Mouse (Mus musculus) CH12.LX (cell line): ENCODE measurements around the gene Gatad2a. TPM values are rescaled to one million over a fixed set of nuclear protein-coding genes. Genes with fewer than 3 reads are reported as not detected.

Experiments
- DNase-seq: peaks from one replicate; pipeline ENCODE4 v3.0.0-alpha.2; 2013; ENCODE audit errors: extremely low read depth
- H3K27ac ChIP-seq: 2 replicates; pipeline ENCODE4 v1.5.1; 2012; ENCODE audit warnings: low read depth, mild to moderate bottlenecking, control low read depth, moderate library complexity; ENCODE audit not compliant: insufficient read depth
- H3K27me3 ChIP-seq: replicated peaks from 2 replicates; pipeline ENCODE3; 2012; ENCODE audit warnings: inconsistent platforms
- H3K36me3 ChIP-seq, 2 experiments: replicated peaks in 1 of 2; 2 replicates each; pipeline versions ENCODE3 to v1.6.1; 2012; ENCODE audit warnings: inconsistent platforms in 1 of 2, low read length in 1 of 2, mild to moderate bottlenecking in 1 of 2, mixed read lengths in 1 of 2, moderate library complexity in 1 of 2; ENCODE audit not compliant: control insufficient read depth in 1 of 2, insufficient read depth in 1 of 2
- H3K4me1 ChIP-seq, 2 experiments: 2 replicates each; pipeline ENCODE4 v1.6.1; 2012; ENCODE audit warnings: inconsistent platforms in 1 of 2, moderate library complexity in 1 of 2; ENCODE audit not compliant: insufficient read depth in 2 of 2, control insufficient read depth in 1 of 2
- H3K4me2 ChIP-seq: 2 replicates; pipeline ENCODE4 v1.6.1; 2012; ENCODE audit warnings: low read depth, mild to moderate bottlenecking, control low read depth; ENCODE audit not compliant: poor library complexity, insufficient read depth, severe bottlenecking
- H3K4me3 ChIP-seq, 3 experiments: fragments of 150-350 bp in 1 of 3; sonication (generic) in 1 of 3; replicated peaks in 1 of 3; 2 replicates each; pipeline versions ENCODE3 to v1.5.1; 2011 to 2012; ENCODE audit warnings: low read depth in 2 of 3, low read length in 2 of 3, mild to moderate bottlenecking in 2 of 3, moderate library complexity in 2 of 3, control low read depth in 1 of 3, improper control_type of control experiment in 1 of 3, inconsistent platforms in 1 of 3, mixed read lengths in 1 of 3; ENCODE audit not compliant: poor library complexity in 1 of 3
- H3K79me2 ChIP-seq: replicated peaks from 2 replicates; pipeline ENCODE4 v1.6.1; 2012; ENCODE audit warnings: mild to moderate bottlenecking, moderate library complexity; ENCODE audit not compliant: control insufficient read depth, poor library complexity, insufficient read depth, severe bottlenecking; ENCODE audit errors: extremely low read depth
- H3K9ac ChIP-seq: 2 replicates; pipeline ENCODE4 v1.6.1; 2012; ENCODE audit warnings: low read depth, mild to moderate bottlenecking, control low read depth, moderate library complexity; ENCODE audit not compliant: insufficient read depth
- H3K9me3 ChIP-seq: replicated peaks from 2 replicates; pipeline ENCODE3; 2012; ENCODE audit warnings: low read length, inconsistent platforms, mixed read lengths
- BHLHE40 ChIP-seq: IDR thresholded peaks from 2 replicates; pipeline ENCODE4 v1.6.1; 2011; ENCODE audit warnings: mild to moderate bottlenecking, low read depth, low read length, improper control_type of control experiment
- CHD2 ChIP-seq: IDR thresholded peaks from 2 replicates; pipeline ENCODE4 v1.6.1; 2011; ENCODE audit warnings: low read length, improper control_type of control experiment
- CTCF ChIP-seq, 2 experiments: IDR thresholded peaks in 1 of 2; conservative IDR thresholded peaks in 1 of 2; 2 replicates each; pipeline ENCODE4 v1.5.1; 2011 to 2012; ENCODE audit warnings: low read depth in 2 of 2, low read length in 2 of 2, improper control_type of control experiment in 1 of 2, inconsistent platforms in 1 of 2, mild to moderate bottlenecking in 1 of 2, moderate library complexity in 1 of 2
- E2F4 ChIP-seq: IDR thresholded peaks from 2 replicates; pipeline ENCODE4 v1.6.1; 2011; ENCODE audit warnings: low read depth, low read length, improper control_type of control experiment; ENCODE audit not compliant: insufficient replicate concordance
- ELF1 ChIP-seq: IDR thresholded peaks from 2 replicates; pipeline ENCODE4 v1.6.1; 2014; ENCODE audit warnings: low read depth, mild to moderate bottlenecking, inconsistent platforms, low read length, improper control_type of control experiment
- ETS1 ChIP-seq: conservative IDR thresholded peaks from 2 replicates; pipeline ENCODE4 v1.6.1; 2012; ENCODE audit warnings: low read depth, mild to moderate bottlenecking, inconsistent platforms, low read length, improper control_type of control experiment, moderate library complexity
- GABPA ChIP-seq: IDR thresholded peaks from 2 replicates; pipeline ENCODE4 v1.6.1; 2012; ENCODE audit warnings: low read depth, low read length, improper control_type of control experiment, inconsistent platforms; ENCODE audit not compliant: insufficient replicate concordance
- HCFC1 ChIP-seq: IDR thresholded peaks from 2 replicates; pipeline ENCODE4 v1.6.1; 2012; ENCODE audit warnings: low read depth, mild to moderate bottlenecking, inconsistent platforms, low read length, improper control_type of control experiment
- JUN ChIP-seq: IDR thresholded peaks from 2 replicates; pipeline ENCODE4 v1.6.1; 2011; ENCODE audit warnings: low read depth, mild to moderate bottlenecking, low read length, improper control_type of control experiment, moderate library complexity; ENCODE audit not compliant: insufficient read depth
- MAX ChIP-seq: IDR thresholded peaks from 2 replicates; pipeline ENCODE4 v1.6.1; 2011; ENCODE audit warnings: low read length, improper control_type of control experiment
- MAZ ChIP-seq: IDR thresholded peaks from 2 replicates; pipeline ENCODE4 v1.6.1; 2012; ENCODE audit warnings: low read depth, mild to moderate bottlenecking, inconsistent platforms, low read length, improper control_type of control experiment, moderate library complexity
- MEF2A ChIP-seq: IDR thresholded peaks from 2 replicates; pipeline ENCODE4 v1.6.1; 2014; ENCODE audit warnings: low read depth, mild to moderate bottlenecking, inconsistent platforms, low read length, improper control_type of control experiment, borderline replicate concordance
- MXI1 ChIP-seq: IDR thresholded peaks from 2 replicates; pipeline ENCODE4 v1.6.1; 2011; ENCODE audit warnings: mild to moderate bottlenecking, low read depth, low read length, improper control_type of control experiment
- MYC ChIP-seq: IDR thresholded peaks from 2 replicates; pipeline ENCODE4 v1.6.1; 2011; ENCODE audit warnings: low read depth, mild to moderate bottlenecking, improper control_type of control experiment, low read length
- NRF1 ChIP-seq: IDR thresholded peaks from 2 replicates; pipeline ENCODE4 v1.6.1; 2014; ENCODE audit warnings: low read depth, mild to moderate bottlenecking, inconsistent platforms, low read length, improper control_type of control experiment, moderate library complexity
- PAX5 ChIP-seq: IDR thresholded peaks from 2 replicates; pipeline ENCODE4 v1.6.1; 2012; ENCODE audit warnings: low read length, inconsistent platforms, mixed read lengths
- POLR2AphosphoS2 ChIP-seq: IDR thresholded peaks from 2 replicates; pipeline ENCODE4 v1.6.1; 2011; ENCODE audit warnings: low read depth, low read length, improper control_type of control experiment
- RAD21 ChIP-seq: IDR thresholded peaks from 2 replicates; pipeline ENCODE4 v1.6.1; 2011; ENCODE audit warnings: low read depth, mild to moderate bottlenecking, low read length, improper control_type of control experiment, moderate library complexity
- RCOR1 ChIP-seq: conservative IDR thresholded peaks from 2 replicates; pipeline ENCODE4 v1.6.1; 2012; ENCODE audit warnings: low read depth, mild to moderate bottlenecking, inconsistent platforms, low read length, improper control_type of control experiment
- SIN3A ChIP-seq: IDR thresholded peaks from 2 replicates; pipeline ENCODE4 v1.6.1; 2012; ENCODE audit warnings: low read length, improper control_type of control experiment, inconsistent platforms
- UBTF ChIP-seq: IDR thresholded peaks from 2 replicates; pipeline ENCODE4 v1.6.1; 2012; ENCODE audit warnings: low read depth, mild to moderate bottlenecking, inconsistent platforms, low read length, improper control_type of control experiment, moderate library complexity
- dilution Hi-C: fragments of 300-500 bp; cut with MboI; formaldehyde crosslinking; loops from 2 replicates; pipeline ENCODE4 v1.14.3; 2020; ENCODE audit warnings: low sequenced_read_pairs; ENCODE audit not compliant: extremely low pct_unique_long_range_greater_than_20kb, extremely low pct_ligation_motif_present
- in situ Hi-C: fragments of 300-500 bp; cut with MboI; formaldehyde crosslinking; loops from 3 replicates; pipeline ENCODE4 v1.14.3; 2019; ENCODE audit warnings: low sequenced_read_pairs, low pct_ligation_motif_present, low pct_unique_long_range_greater_than_20kb, mixed read lengths
- polyA plus RNA-seq: library from polyadenylated mRNA; unstranded; fragments of >175 nt; gene quantifications from 2 replicates; pipeline ENCODE4 v1.2.1, GENCODE M21; 2012; ENCODE audit warnings: low read depth; ENCODE audit not compliant: insufficient read length
- total RNA-seq, 2 experiments: library from RNA; depleted of rRNA; stranded (reverse); fragments of 300-350 nt in 1 of 2; fragments of >200 nt in 1 of 2; gene quantifications; 2 replicates each; pipeline ENCODE4 v1.2.3; 2012 to 2014

Gatad2a gene
- total and polyA plus RNA-seq, 3 experiments: 35.7 to 95.1 (median 70.8) TPM

- no peak overlapping the region for H3K27ac ChIP-seq
- H3K9me3 ChIP-seq: no peaks in the 10 kb centered on the region
- no peak overlapping the region for H3K4me2 ChIP-seq
- H3K4me3 ChIP-seq: no peak overlapping the region
- dilution Hi-C loops (no loop called here), in situ Hi-C loops (no loop called here)
- TF ChIP-seq HCFC1 (no peak), SIN3A (no peak), RAD21 (no peak), ELF1 (no peak), MAZ (no peak), JUN (no peak), E2F4 (no peak), UBTF (no peak), MXI1 (no peak), MYC (no peak), PAX5 (no peak), ETS1 (no peak), CHD2 (no peak)
- H3K4me1 ChIP-seq: no peaks in the 10 kb centered on the region
- DNase-seq: no peak
- peaks cover 87 to 99% of the 10 kb centered on the region in 2 experiments for H3K36me3 ChIP-seq
- no peak overlapping the region for H3K9ac ChIP-seq
- H3K79me2 ChIP-seq: no peaks in the 10 kb centered on the region
- no peaks in the 10 kb centered on the region for H3K27me3 ChIP-seq
Measured at GRCm38 (mm10) chr8:69911917-69912316, 84.3 kb downstream of the Gatad2a start.

GRCm38 (mm10) chr8:69907106-69907505, 89.1 kb downstream of the Gatad2a start:
- in situ Hi-C loops: no loop called here
- TF ChIP-seq NRF1 (no peak), CHD2 (no peak), ELF1 (no peak), BHLHE40 (no peak), MEF2A (no peak), MAX (no peak), MYC (no peak), GABPA (no peak), CTCF (conservative IDR thresholded peaks at IDR 0.05 in 1 of 2, IDR thresholded peaks at IDR 0.05 in 1 of 2; ENCODE audit: low read depth in 2 of 2, low read length in 2 of 2) (no peak), POLR2AphosphoS2 (no peak), RCOR1 (no peak), RAD21 (no peak)
- TF ChIP-seq, all 38 proteins: peak for 0
- H3K4me1 ChIP-seq: peaks cover 0 to 12% of the 10 kb centered on the region in 2 experiments; a peak in 3 of 4 replicates
- H3K27ac ChIP-seq: no peak overlapping the region
- no peaks in the 10 kb centered on the region for H3K79me2 ChIP-seq
- DNase-seq: no peak
- H3K36me3 ChIP-seq: peaks cover 44 to 54% of the 10 kb centered on the region in 2 experiments
- H3K9ac ChIP-seq: no peak overlapping the region
- no peak overlapping the region for H3K4me3 ChIP-seq
- H3K9me3 ChIP-seq: no peaks in the 10 kb centered on the region
- H3K4me2 ChIP-seq: no peak overlapping the region
- H3K27me3 ChIP-seq: no peaks in the 10 kb centered on the region
- dilution Hi-C loops: no loop called here
